Mouse (Mus musculus) spleen, embryonic (tissue): ENCODE data around the gene Peli1.

ENCODE experiments used
- CTCF ChIA-PET: fragments of 350-600 bp; sonication (Branson Sonifier 250); formaldehyde crosslinking; loops from one replicate; lab custom pipeline; 2022; lab: Charles Lee

Peli1 gene

GRCm38 (mm10) chr11:21091067-21091427 lies at the start of gene Peli1:
Gene Peli1, plus strand, starts transcription at chr11:21091291.
- CTCF ChIA-PET = no interaction called here

GRCm38 (mm10) chr11:21042590-21042989 lies 48.5 kb upstream of the Peli1 start:
- CTCF ChIA-PET = interaction anchor here (0.6 kb wide), 1 partner anchor 799 kb away, joined by 6 read pairs; no protein-coding TSS in a partner anchor

- CTCF ChIA-PET = no interaction called here
Measured at GRCm38 (mm10) chr11:21046188-21046587, 44.9 kb upstream of the Peli1 start.

- CTCF ChIA-PET = no interaction called here
Measured at GRCm38 (mm10) chr11:21047921-21048320, 43.2 kb upstream of the Peli1 start.

- CTCF ChIA-PET = no interaction called here
Measured at GRCm38 (mm10) chr11:21051716-21052115, 39.4 kb upstream of the Peli1 start.

- CTCF ChIA-PET = no interaction called here
Measured at GRCm38 (mm10) chr11:21054587-21054986, 36.5 kb upstream of the Peli1 start.

GRCm38 (mm10) chr11:21056109-21056850 lies 34.8 kb upstream of the Peli1 start:
- CTCF ChIA-PET = no interaction called here

GRCm38 (mm10) chr11:21057511-21058414 lies 33.3 kb upstream of the Peli1 start:
- CTCF ChIA-PET = interaction anchor here (0.7 kb wide), 2 partner anchors 17 to 191 kb away, joined by 3 read pairs; no protein-coding TSS in a partner anchor

- CTCF ChIA-PET = no interaction called here
Measured at GRCm38 (mm10) chr11:21058415-21058781, 32.7 kb upstream of the Peli1 start.

GRCm38 (mm10) chr11:21060386-21061074 lies 30.6 kb upstream of the Peli1 start:
- CTCF ChIA-PET = no interaction called here

GRCm38 (mm10) chr11:21061075-21061403 lies 30.1 kb upstream of the Peli1 start:
- CTCF ChIA-PET = no interaction called here

GRCm38 (mm10) chr11:21061431-21061830 lies 29.7 kb upstream of the Peli1 start:
- CTCF ChIA-PET = no interaction called here

- CTCF ChIA-PET = no interaction called here
Measured at GRCm38 (mm10) chr11:21062071-21062470, 29.0 kb upstream of the Peli1 start.

- CTCF ChIA-PET = no interaction called here
Measured at GRCm38 (mm10) chr11:21063271-21063670, 27.8 kb upstream of the Peli1 start.

- CTCF ChIA-PET = no interaction called here
Measured at GRCm38 (mm10) chr11:21079400-21079799, 11.7 kb upstream of the Peli1 start.

GRCm38 (mm10) chr11:21079851-21080362 lies 11.2 kb upstream of the Peli1 start:
- CTCF ChIA-PET = no interaction called here

GRCm38 (mm10) chr11:21081169-21081568 lies 9.9 kb upstream of the Peli1 start:
- CTCF ChIA-PET = no interaction called here

GRCm38 (mm10) chr11:21082711-21083110 lies 8.4 kb upstream of the Peli1 start:
- CTCF ChIA-PET = no interaction called here

GRCm38 (mm10) chr11:21088356-21088755 lies 2.7 kb upstream of the Peli1 start:
- CTCF ChIA-PET = interaction anchor here (0.6 kb wide), 1 partner anchor 298 kb away, joined by 4 read pairs; no protein-coding TSS in a partner anchor

- CTCF ChIA-PET = no interaction called here
Measured at GRCm38 (mm10) chr11:21089571-21089970, 1.5 kb upstream of the Peli1 start.

GRCm38 (mm10) chr11:21091428-21092405 lies 626 bp downstream of the Peli1 start:
- CTCF ChIA-PET = no interaction called here
